Mouse (Mus musculus): Measurements from ENCODE around the gene Cdkl1. TPM values are rescaled to one million over a fixed set of nuclear protein-coding genes. Genes with fewer than 3 reads are reported as not detected.

Gene Cdkl1
- 1 to 10 TPM; 5.3 to 5.9 TPM for total RNA-seq (2021)
- long read RNA-seq, experiment 1, partial matches to known transcripts, result 0 of 5 reads
- long read RNA-seq, experiment 1, other reads (novel, unspliced or antisense), result 5 of 5 reads
- long read RNA-seq, experiment 2, partial matches to known transcripts, result 0 of 4 reads
- long read RNA-seq, experiment 2, other reads (novel, unspliced or antisense), result 4 of 4 reads

GRCm38 (mm10) chr12:69790530-69791505, at the start of gene Cdkl1:
Gene Cdkl1 (minus strand): TSS chr12:69791267.
- peak; percentile 62 to 70 for DNase-seq

GRCm38 (mm10) chr12:69838376-69838775, 47.3 kb upstream of the Cdkl1 start:
- intact Hi-C loops (cut with DNase I), result no loop called here
- no peak for DNase-seq

More at GRCm38 (mm10) chr12:69790530-69791505, at the start of gene Cdkl1:
- intact Hi-C loops (cut with DNase I), result no loop called here

GRCm38 (mm10) chr12:69833982-69834604, 43.0 kb upstream of the Cdkl1 start:
- DNase-seq, result no peak
- intact Hi-C loops (cut with DNase I), result no loop called here

- intact Hi-C loops (cut with DNase I), result no loop called here
- no peak for DNase-seq
Observed at GRCm38 (mm10) chr12:69831239-69831910, 40.3 kb upstream of the Cdkl1 start.

GRCm38 (mm10) chr12:69828214-69828613, 37.1 kb upstream of the Cdkl1 start:
- no peak for DNase-seq
- intact Hi-C loops (cut with DNase I), result no loop called here

- intact Hi-C loops (cut with DNase I), result loop anchor here (5.0 kb wide), 1 partner anchor 32 kb away; no protein-coding TSS in a partner anchor
- DNase-seq, result no peak
Observed at GRCm38 (mm10) chr12:69824881-69825597, 34.0 kb upstream of the Cdkl1 start.

- intact Hi-C loops (cut with DNase I), result loop anchor here (5.0 kb wide), 1 partner anchor 77 kb away; no protein-coding TSS in a partner anchor
- DNase-seq, result peak; percentile 36 to 54
Observed at GRCm38 (mm10) chr12:69814272-69814671, 23.2 kb upstream of the Cdkl1 start.

GRCm38 (mm10) chr12:69813596-69813995, 22.5 kb upstream of the Cdkl1 start:
- DNase-seq, result no peak
- intact Hi-C loops (cut with DNase I), result loop anchor here (5.0 kb wide), 1 partner anchor 76 kb away; no protein-coding TSS in a partner anchor

GRCm38 (mm10) chr12:69812986-69813385, 21.9 kb upstream of the Cdkl1 start:
- peak in 1 of 2 experiments; percentile 21 for DNase-seq
- intact Hi-C loops (cut with DNase I), result loop anchor here (5.0 kb wide), 1 partner anchor 76 kb away; no protein-coding TSS in a partner anchor

GRCm38 (mm10) chr12:69811976-69812375, 20.9 kb upstream of the Cdkl1 start:
- DNase-seq, result no peak
- intact Hi-C loops (cut with DNase I), result loop anchor here (5.0 kb wide), 1 partner anchor 75 kb away; no protein-coding TSS in a partner anchor

- intact Hi-C loops (cut with DNase I), result loop anchor here (5.0 kb wide), 1 partner anchor 52 kb away; no protein-coding TSS in a partner anchor
- DNase-seq, result no peak
Observed at GRCm38 (mm10) chr12:69809439-69809838, 18.4 kb upstream of the Cdkl1 start.

GRCm38 (mm10) chr12:69807399-69807985, 16.4 kb upstream of the Cdkl1 start:
- peak in 1 of 2 experiments; percentile 11 for DNase-seq
- intact Hi-C loops (cut with DNase I), result loop anchor here (5.0 kb wide), 1 partner anchor 50 kb away; no protein-coding TSS in a partner anchor

GRCm38 (mm10) chr12:69805148-69805547, 14.1 kb upstream of the Cdkl1 start:
- intact Hi-C loops (cut with DNase I), result loop anchor here (5.0 kb wide), 1 partner anchor 48 kb away; no protein-coding TSS in a partner anchor
- DNase-seq, result no peak

- intact Hi-C loops (cut with DNase I), result loop anchor here (5.0 kb wide), 1 partner anchor 47 kb away; no protein-coding TSS in a partner anchor
- DNase-seq, result no peak
Observed at GRCm38 (mm10) chr12:69804393-69805070, 13.5 kb upstream of the Cdkl1 start.

GRCm38 (mm10) chr12:69803196-69803595, 12.1 kb upstream of the Cdkl1 start:
- intact Hi-C loops (cut with DNase I), result no loop called here
- no peak for DNase-seq

- DNase-seq, result no peak
- intact Hi-C loops (cut with DNase I), result no loop called here
Observed at GRCm38 (mm10) chr12:69800586-69800985, 9.5 kb upstream of the Cdkl1 start.

GRCm38 (mm10) chr12:69796311-69796710, 5.2 kb upstream of the Cdkl1 start:
- intact Hi-C loops (cut with DNase I), result no loop called here
- no peak for DNase-seq
